In the genomic region with DNA sequence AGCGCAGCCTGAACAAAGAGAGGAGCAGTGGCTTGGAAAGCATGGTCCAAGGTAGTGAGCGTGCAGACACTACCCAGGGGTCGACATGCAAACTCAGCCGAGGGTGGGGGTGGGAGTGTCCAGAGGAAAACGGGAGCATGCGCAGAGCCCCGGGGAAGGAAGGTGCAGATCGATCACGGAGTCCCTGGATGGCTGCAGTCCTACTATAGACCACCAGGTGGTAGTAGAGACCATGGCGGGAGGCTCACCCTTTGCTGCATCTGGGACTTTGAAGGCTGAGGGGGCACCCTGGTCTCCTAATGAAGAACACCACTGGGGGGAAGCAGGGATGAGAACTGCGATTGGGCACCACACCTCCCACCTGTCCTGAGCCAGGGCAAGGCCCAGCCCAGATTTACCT, we compare ENCODE assay signal across 7 mouse cellular contexts. TPM values are rescaled to one million over a fixed set of nuclear protein-coding genes. Genes with fewer than 3 reads are reported as not detected.
DNase-seq lines count a peak whose midpoint lies in the region; ATAC-seq and TF ChIP-seq lines count a peak whose summit lies in the region.

No protein-coding gene starts in this region.

- peak; percentile 86 for DNase-seq in NIH3T3 (ENCODE audit: low read depth)
- DNase-seq in left cerebral cortex, adult 2 months (ENCODE audit: extremely low spot score in 1 of 2, low spot score in 2 of 2) = peak; percentile 76 to 79
- peak; percentile 80 for DNase-seq in right cerebral cortex, postnatal 14 days

- 0 out of 2 replicates have a peak overlapping the region, but pooled peaks have one; percentile 19 for H3K27ac ChIP-seq in forebrain, embryonic 12.5 days
- H3K27ac ChIP-seq in left cerebral cortex, adult 2 months = no peak overlapping the region

- H3K27me3 ChIP-seq in forebrain, embryonic 12.5 days = no peaks in the 10 kb centered on the region

- ATAC-seq in cerebellum, adult (ENCODE audit: insufficient number of reproducible peaks, low FRiP score, low TSS enrichment) = peak; percentile 56; the same call in 1 of the 2 replicates
- ATAC-seq in forebrain, embryonic 12.5 days (ENCODE audit: low FRiP score) = peak; percentile 15
- ATAC-seq in hematopoietic stem cell, adult 5-6 weeks (replicated peaks in 1 of 2; ENCODE audit: insufficient read depth in 1 of 2, low FRiP score in 2 of 2, low TSS enrichment in 1 of 2, low read depth in 1 of 2, poor library complexity in 2 of 2, severe bottlenecking in 2 of 2) = peak; percentile 68 to 78
- ATAC-seq in megakaryocyte, adult 5-6 weeks (ENCODE audit: poor library complexity, severe bottlenecking) = peak; percentile 87

- 3% methylated on average over 11 of the region's 11 CpGs for WGBS in forebrain, embryonic 12.5 days

- intact Hi-C loops in left cerebral cortex, adult 2 months (cut with DNase I) = loop anchor here (5.0 to 10.0 kb wide), 2 partner anchors 72 to 144 kb away; partner anchors contain the start of gene Flad1

- H3K9me3 ChIP-seq in forebrain, embryonic 12.5 days = no peaks in the 10 kb centered on the region

- peak overlapping the region; percentile 28 for H3K4me3 ChIP-seq in forebrain, embryonic 12.5 days (replicated peaks)
- H3K4me3 ChIP-seq in left cerebral cortex, adult 2 months = no peak overlapping the region

- no peaks in the 10 kb centered on the region; the same call in 1 of the 2 replicates for H3K36me3 ChIP-seq in forebrain, embryonic 12.5 days (replicated peaks)

- no peak overlapping the region for H3K9ac ChIP-seq in forebrain, embryonic 12.5 days

- peaks cover 45% of the 10 kb centered on the region for H3K4me1 ChIP-seq in forebrain, embryonic 12.5 days

- H3K4me2 ChIP-seq in forebrain, embryonic 12.5 days = peak overlapping the region; percentile 57

- TF ChIP-seq CTCF in left cerebral cortex, adult 2 months (IDR thresholded peaks at IDR 0.05) = peak; percentile 95

RNA-seq across cellular contexts. Expression of gene Efna4, which starts 2.6 kb away (rescaled TPM):
- 17.1 and 20.0 TPM in 2 replicates for polyA plus RNA-seq in forebrain, embryonic 12.5 days (2016; fragmentation: Nextera tagmentation; extraction: Ambion mirVana)
- 0.99 and 3.4 TPM in 2 replicates for total RNA-seq in hematopoietic stem cell, adult 5-6 weeks (2017)
- under 1 TPM in 1 of 2 experiments, not detected in 1; 0.21 TPM for total RNA-seq in left cerebral cortex, adult 2 months (2021)
- 0.16 and 0.33 TPM in 2 replicates for total RNA-seq in megakaryocyte, adult 5-6 weeks (2015)
- not detected in 2 replicates for total RNA-seq in megakaryocyte, adult 5-6 weeks (2017)

RNA-seq across cellular contexts. Expression of gene Adam15, which starts 9.3 kb away (rescaled TPM):
- 22.7 and 28.2 TPM in 2 replicates for polyA plus RNA-seq in forebrain, embryonic 12.5 days (2016; fragmentation: Nextera tagmentation; extraction: Ambion mirVana)
- total RNA-seq in hematopoietic stem cell, adult 5-6 weeks (2017) = 28.9 and 30.9 TPM in 2 replicates
- total RNA-seq in left cerebral cortex, adult 2 months (2021) = 100 to 1,000 TPM; 106 to 115 TPM
- 107 and 135 TPM in 2 replicates for total RNA-seq in megakaryocyte, adult 5-6 weeks (2015)
- 100 and 124 TPM in 2 replicates for total RNA-seq in megakaryocyte, adult 5-6 weeks (2017)

RNA-seq across cellular contexts. Expression of gene Efna3, which starts 17.7 kb away (rescaled TPM):
- polyA plus RNA-seq in forebrain, embryonic 12.5 days (2016; fragmentation: Nextera tagmentation; extraction: Ambion mirVana) = 11.9 and 14.9 TPM in 2 replicates
- total RNA-seq in hematopoietic stem cell, adult 5-6 weeks (2017) = not detected in 2 replicates
- total RNA-seq in left cerebral cortex, adult 2 months (2021) = 10 to 100 TPM; 49.3 to 55.0 TPM
- total RNA-seq in megakaryocyte, adult 5-6 weeks (2015) = not detected in 2 replicates
- not detected in 2 replicates for total RNA-seq in megakaryocyte, adult 5-6 weeks (2017)

RNA-seq across cellular contexts. Expression of gene Dcst2, which starts 21.3 kb away (rescaled TPM):
- polyA plus RNA-seq in forebrain, embryonic 12.5 days (2016; fragmentation: Nextera tagmentation; extraction: Ambion mirVana) = 0.13 and 0.22 TPM in 2 replicates
- not detected in 2 replicates for total RNA-seq in hematopoietic stem cell, adult 5-6 weeks (2017)
- under 1 TPM; 0.29 to 0.40 TPM for total RNA-seq in left cerebral cortex, adult 2 months (2021)
- not detected in 2 replicates for total RNA-seq in megakaryocyte, adult 5-6 weeks (2015)
- total RNA-seq in megakaryocyte, adult 5-6 weeks (2017) = not detected in 2 replicates

RNA-seq across cellular contexts. Expression of gene Dcst1, which starts 24.6 kb away (rescaled TPM):
- polyA plus RNA-seq in forebrain, embryonic 12.5 days (2016; fragmentation: Nextera tagmentation; extraction: Ambion mirVana) = 0.36 and 0.54 TPM in 2 replicates
- total RNA-seq in hematopoietic stem cell, adult 5-6 weeks (2017) = not detected in 2 replicates
- under 1 TPM in 1 of 2 experiments, not detected in 1; 0.28 TPM for total RNA-seq in left cerebral cortex, adult 2 months (2021)
- 0.14 TPM in 1 of 2 replicates, not detected in the other for total RNA-seq in megakaryocyte, adult 5-6 weeks (2015)
- total RNA-seq in megakaryocyte, adult 5-6 weeks (2017) = not detected in 2 replicates

Comparison
In these comparisons a context has a peak if more than half of its experiments do, and no peak if none do; other contexts are left out.
1. ATAC-seq: peak in every context shown above with its lines; median percentile 87 in megakaryocyte, adult 5-6 weeks; 73 in hematopoietic stem cell, adult 5-6 weeks; 56 in cerebellum, adult; 15 in forebrain, embryonic 12.5 days.
2. RNA of gene Efna3, which starts 17.7 kb away (total RNA-seq): 49.3 to 55.0 TPM in left cerebral cortex, adult 2 months; not detected in hematopoietic stem cell, adult 5-6 weeks and not detected in megakaryocyte, adult 5-6 weeks; every median in the first group is over 10 times any median in the second.
3. Peak in every context shown above with its lines, with median percentiles within 50 percentile points of each other: DNase-seq.